Mouse (Mus musculus) cerebellum, adult 2 months (tissue): Measurements from ENCODE around the gene Dlg3.

Experiments used
- CTCF ChIP-seq: fragments of 200-500 bp; IDR thresholded peaks from 2 replicates; pipeline ENCODE4 v1.5.1; 2011; ENCODE audit warnings: low read depth, mild to moderate bottlenecking, control low read depth, low read length, moderate library complexity, borderline replicate concordance; ENCODE audit not compliant: insufficient read depth
- POLR2A ChIP-seq: fragments of 200-500 bp; IDR thresholded peaks from 2 replicates; pipeline ENCODE4 v1.6.1; 2011; ENCODE audit warnings: low read length, control low read depth, borderline replicate concordance; ENCODE audit not compliant: insufficient read depth

DNA sequence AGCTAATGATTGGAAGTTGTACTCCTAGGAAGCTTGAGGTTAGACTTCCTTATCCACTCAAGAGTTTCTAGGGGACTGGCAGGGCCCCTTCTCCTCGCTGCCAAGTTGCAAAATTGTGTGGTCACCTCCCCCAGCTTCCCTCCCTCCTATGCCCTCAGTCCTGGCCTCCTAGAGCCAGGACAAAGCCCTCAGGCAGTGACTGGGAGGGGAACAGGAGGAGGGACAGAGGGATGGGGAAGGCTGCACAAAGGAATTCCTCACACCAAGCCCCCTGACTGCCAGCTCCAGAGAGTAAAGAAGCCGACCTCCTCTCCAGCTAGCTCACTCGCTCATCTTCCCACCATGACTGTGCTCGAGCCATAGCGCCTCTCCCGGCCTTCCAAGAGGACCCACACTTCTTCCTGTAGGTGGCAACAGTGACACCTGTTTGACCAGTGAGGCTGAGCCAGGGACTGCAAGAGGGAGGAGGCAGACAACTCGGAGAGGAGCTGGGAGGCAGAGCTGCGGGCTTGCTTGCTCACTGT lies 37.8 kb upstream of the Dlg3 start, which contains the start of gene Gdpd2:
- peak; percentile 55; the same call in 1 of the 2 replicates for TF ChIP-seq CTCF
- TF ChIP-seq POLR2A = no peak
